ENCODE assay signal across 21 mouse cellular contexts in the genomic region with DNA sequence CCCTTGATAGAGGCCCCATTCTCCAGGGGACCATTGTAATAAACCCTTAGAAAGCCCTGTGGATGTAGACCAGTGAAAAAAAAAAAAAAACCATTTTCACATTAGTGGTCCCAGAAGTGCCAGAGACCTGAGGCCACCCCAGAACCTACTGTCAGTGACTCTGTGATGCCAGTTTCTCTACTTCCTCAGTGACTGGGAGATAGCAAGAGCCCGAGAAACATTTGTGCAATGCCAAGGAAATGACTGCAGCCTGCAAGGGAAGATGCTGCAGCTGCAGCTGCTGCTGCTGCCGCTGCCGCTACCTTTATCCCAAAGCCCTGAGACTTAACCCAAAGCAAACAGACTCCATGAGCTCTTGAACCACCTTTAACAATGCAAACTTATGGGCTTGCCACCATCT.
"Had no signal": no experiment of that assay in that cellular context is flagged by ENCODE, and none has a peak within 500 bp of the region (broad histone marks: within the 10 kb centered on the region; RNA-seq: fewer than 3 reads in every experiment).

No protein-coding gene starts in this region.

- H3K36me3 ChIP-seq: heart, embryonic 15.5 days; hindbrain, embryonic 13.5 days; hindbrain, embryonic 15.5 days had no signal

- ATAC-seq: hindbrain, postnatal 0 days; intestine, embryonic 16.5 days had no signal

- H3K27me3 ChIP-seq: heart, embryonic 15.5 days; hindbrain, embryonic 15.5 days had no signal

- H3K27ac ChIP-seq: heart, embryonic 13.5 days; heart, embryonic 15.5 days; hindbrain, embryonic 13.5 days; hindbrain, embryonic 15.5 days; hindbrain, postnatal 0 days; layer of hippocampus, adult 2 months; left cerebral cortex, adult 2 months; limb, embryonic 10.5 days; limb, embryonic 12.5 days had no signal

- H3K9ac ChIP-seq: heart, embryonic 13.5 days; heart, embryonic 15.5 days; hindbrain, embryonic 13.5 days; hindbrain, embryonic 15.5 days; limb, embryonic 12.5 days had no signal

- DNase-seq: gastrocnemius, postnatal 14 days; gastrocnemius, postnatal 36 days; heart, adult 18-20 months; heart, postnatal 14 days; heart, postnatal 36 days; kidney, adult 11 months; kidney, adult 8-10 months; kidney, postnatal 10 days; kidney, postnatal 25 days; kidney, postnatal 4 days; liver had no signal

- H3K4me3 ChIP-seq: heart, embryonic 13.5 days; heart, embryonic 15.5 days; hindbrain, embryonic 13.5 days; hindbrain, embryonic 15.5 days; layer of hippocampus, adult 2 months; left cerebral cortex, adult 2 months; limb, embryonic 10.5 days; limb, embryonic 12.5 days had no signal
